Mouse (Mus musculus) testis, adult 2 months (tissue): ENCODE results near the gene Flvcr1.

Experiments used
- CTCF ChIP-seq: fragments of 200-500 bp; IDR thresholded peaks from 2 replicates; pipeline ENCODE4 v1.5.1; 2012; ENCODE audit warnings: low read depth, mild to moderate bottlenecking, inconsistent platforms, low read length, moderate library complexity; ENCODE audit not compliant: control insufficient read depth, insufficient read depth, insufficient replicate concordance
- POLR2A ChIP-seq: fragments of 200-500 bp; IDR thresholded peaks from 2 replicates; pipeline ENCODE4 v1.6.1; 2012; ENCODE audit warnings: low read depth, mild to moderate bottlenecking, inconsistent platforms, low read length, moderate library complexity; ENCODE audit not compliant: control insufficient read depth

DNA sequence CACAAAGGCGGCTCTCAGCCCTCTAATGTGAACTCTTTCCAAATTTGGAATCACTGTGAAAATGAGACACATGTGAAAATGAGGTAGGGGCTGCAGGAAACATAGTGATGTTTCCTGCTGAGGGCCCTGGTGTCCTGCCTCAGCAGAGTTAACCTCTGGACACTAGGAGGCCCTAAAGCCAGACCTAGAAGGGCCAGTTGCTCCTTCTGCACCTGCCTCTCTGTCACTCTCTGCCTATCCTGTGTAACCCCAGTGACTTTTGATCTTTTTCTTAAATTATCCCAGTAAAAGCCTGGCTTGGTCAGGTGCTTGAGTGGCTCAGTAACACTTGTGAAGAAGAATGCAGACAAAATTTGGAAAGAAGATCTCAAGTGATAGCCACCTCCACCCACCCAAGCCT is 51.1 kb downstream of the Flvcr1 start:
- TF ChIP-seq CTCF (no peak), POLR2A (no peak)
